Mouse (Mus musculus) hindbrain, embryonic 12.5 days (tissue): ENCODE results near the gene Ankrd26. TPM values are rescaled to one million over a fixed set of nuclear protein-coding genes. Genes with fewer than 3 reads are reported as not detected.
"Not testable (repeated sequence)": the region's sequence is repeated elsewhere in the genome, so short reads cannot be mapped to it uniquely, and the experiment has no call there.

Experiments
- ATAC-seq: fragments of 200-750 bp; cut with Nextera tagmentation; 2 replicates; pipeline ENCODE4 v1.8.0; 2017; ENCODE audit warnings: moderate TSS enrichment; ENCODE audit not compliant: low FRiP score
- H3K27ac ChIP-seq: fragments of 300-500 bp; sonication (generic); 2 replicates; pipeline ENCODE4 v1.5.1; 2016; ENCODE audit warnings: mild to moderate bottlenecking
- H3K27me3 ChIP-seq: fragments of 300-500 bp; sonication (generic); 2 replicates; pipeline ENCODE4 v1.6.1; 2016; ENCODE audit warnings: mild to moderate bottlenecking
- H3K36me3 ChIP-seq: fragments of 300-500 bp; sonication (generic); 2 replicates; pipeline ENCODE4 v1.6.1; 2016; ENCODE audit warnings: mild to moderate bottlenecking
- H3K4me1 ChIP-seq: fragments of 300-500 bp; sonication (generic); 2 replicates; pipeline ENCODE4 v1.6.1; 2016
- H3K4me2 ChIP-seq: fragments of 300-500 bp; sonication (generic); replicated peaks from 2 replicates; pipeline ENCODE4 v1.6.1; 2016; ENCODE audit warnings: mild to moderate bottlenecking
- H3K4me3 ChIP-seq: fragments of 300-500 bp; sonication (generic); 2 replicates; pipeline ENCODE4 v1.5.1; 2016; ENCODE audit warnings: mild to moderate bottlenecking
- H3K9ac ChIP-seq: fragments of 300-500 bp; sonication (generic); 2 replicates; pipeline ENCODE4 v1.6.1; 2016; ENCODE audit warnings: mild to moderate bottlenecking, moderate library complexity
- H3K9me3 ChIP-seq: fragments of 300-500 bp; sonication (generic); replicated peaks from 2 replicates; pipeline ENCODE4 v1.6.1; 2016; ENCODE audit warnings: mild to moderate bottlenecking
- WGBS: fragments of 180-500 bp; shearing (Covaris S2); methylation state at CpG from one replicate; pipeline ENCODE4 v1.1.7; 2016; 5-methylcytosine and 5-hydroxymethylcytosine counted together
- polyA plus RNA-seq: library from polyadenylated mRNA; unstranded; fragments of >200 nt; fragmentation: Nextera tagmentation; extraction: Ambion mirVana; gene quantifications from 2 replicates; pipeline ENCODE4 v1.2.1, GENCODE M21; 2016

Gene Ankrd26
- 17.3 and 18.4 TPM in 2 replicates for polyA plus RNA-seq

- H3K27ac ChIP-seq = peak within 1 kb of the TSS; percentile 82
- no peaks in the 10 kb centered on the region for H3K27me3 ChIP-seq
- no peaks in the 10 kb centered on the region for H3K9me3 ChIP-seq
- ATAC-seq = peak; percentile 98
- H3K4me1 ChIP-seq = peaks cover 30% of the 10 kb centered on the region
- H3K4me3 ChIP-seq = peak within 1 kb of the TSS; percentile 68
- WGBS = 6% methylated on average over 54 of the region's 54 CpGs
- H3K4me2 ChIP-seq = peak within 1 kb of the TSS; percentile 91
- H3K9ac ChIP-seq = peak within 1 kb of the TSS; percentile 83
- H3K36me3 ChIP-seq = peaks cover 20% of the 10 kb centered on the region
Measured at GRCm38 (mm10) chr6:118561745-118562609, at the start of gene Ankrd26. Gene Ankrd26, minus strand, starts transcription at chr6:118562226.

- no peak for ATAC-seq
- 87% methylated on average over 6 of the region's 6 CpGs for WGBS
- Histone ChIP-seq H3K27me3 (no peaks in the 10 kb centered on the region), H3K36me3 (peaks cover 5% of the 10 kb centered on the region; the same call in 1 of the 2 replicates), H3K9me3 (no peaks in the 10 kb centered on the region), H3K4me1 (no peaks in the 10 kb centered on the region), H3K4me2 (no peak overlapping the region), H3K9ac (no peak overlapping the region), H3K4me3 (no peak overlapping the region), H3K27ac (no peak overlapping the region)
Measured at GRCm38 (mm10) chr6:118608906-118609305, 46.9 kb upstream of the Ankrd26 start.

GRCm38 (mm10) chr6:118605974-118606373 lies 43.9 kb upstream of the Ankrd26 start:
- H3K9me3 ChIP-seq = no peaks in the 10 kb centered on the region
- H3K4me3 ChIP-seq = no peak overlapping the region
- WGBS = 75% methylated on average over 7 of the region's 7 CpGs
- H3K27me3 ChIP-seq = no peaks in the 10 kb centered on the region
- no peaks in the 10 kb centered on the region for H3K4me1 ChIP-seq
- H3K36me3 ChIP-seq = no peaks in the 10 kb centered on the region; the same call in 1 of the 2 replicates
- H3K9ac ChIP-seq = no peak overlapping the region
- no peak for ATAC-seq
- H3K27ac ChIP-seq = no peak overlapping the region
- H3K4me2 ChIP-seq = no peak overlapping the region

- no peaks in the 10 kb centered on the region for H3K9me3 ChIP-seq
- H3K27me3 ChIP-seq = no peaks in the 10 kb centered on the region
- H3K27ac ChIP-seq = no peak overlapping the region
- H3K4me2 ChIP-seq = no peak overlapping the region
- 89% methylated on average over 7 of the region's 7 CpGs for WGBS
- H3K9ac ChIP-seq = no peak overlapping the region
- no peak overlapping the region for H3K4me3 ChIP-seq
- H3K36me3 ChIP-seq = no peaks in the 10 kb centered on the region; the same call in 1 of the 2 replicates
- no peak for ATAC-seq
- no peaks in the 10 kb centered on the region for H3K4me1 ChIP-seq
Measured at GRCm38 (mm10) chr6:118603825-118604224, 41.8 kb upstream of the Ankrd26 start.

- H3K4me2 ChIP-seq = no peak overlapping the region
- peaks cover 23% of the 10 kb centered on the region; the same call in 1 of the 2 replicates for H3K27me3 ChIP-seq
- no peaks in the 10 kb centered on the region for H3K9me3 ChIP-seq
- WGBS = 66% methylated on average over 9 of the region's 9 CpGs
- H3K9ac ChIP-seq = no peak overlapping the region
- no peak overlapping the region for H3K4me3 ChIP-seq
- no peak overlapping the region for H3K27ac ChIP-seq
- peaks cover 14% of the 10 kb centered on the region for H3K4me1 ChIP-seq
- no peak for ATAC-seq
- H3K36me3 ChIP-seq = no peaks in the 10 kb centered on the region
Measured at GRCm38 (mm10) chr6:118595681-118596055, 33.6 kb upstream of the Ankrd26 start.

- Histone ChIP-seq H3K36me3 (no peaks in the 10 kb centered on the region), H3K4me1 (peaks cover 14% of the 10 kb centered on the region), H3K4me2 (no peak overlapping the region), H3K4me3 (no peak overlapping the region), H3K9ac (no peak overlapping the region), H3K9me3 (no peaks in the 10 kb centered on the region), H3K27ac (no peak overlapping the region), H3K27me3 (peaks cover 23% of the 10 kb centered on the region; the same call in 1 of the 2 replicates)
- 87% methylated on average over 10 of the region's 10 CpGs for WGBS
- no peak for ATAC-seq
Measured at GRCm38 (mm10) chr6:118594833-118595680, 33.0 kb upstream of the Ankrd26 start.

- H3K27ac ChIP-seq = no peak overlapping the region
- peak overlapping the region; percentile 39 for H3K4me3 ChIP-seq
- ATAC-seq = peak; percentile 56; the same call in 1 of the 2 replicates
Measured at GRCm38 (mm10) chr6:118594070-118594469, 32.0 kb upstream of the Ankrd26 start.

GRCm38 (mm10) chr6:118593377-118594061 lies 31.5 kb upstream of the Ankrd26 start:
- peak; percentile 75 for ATAC-seq
- under 1% methylated on average over 34 of the region's 34 CpGs for WGBS
- peak overlapping the region; percentile 39 for H3K4me3 ChIP-seq

More at GRCm38 (mm10) chr6:118594070-118594469, 32.0 kb upstream of the Ankrd26 start:
- H3K9ac ChIP-seq = peak overlapping the region; percentile 23; the same call in 1 of the 2 replicates
- H3K4me1 ChIP-seq = peaks cover 14% of the 10 kb centered on the region
- peaks cover 23% of the 10 kb centered on the region; the same call in 1 of the 2 replicates for H3K27me3 ChIP-seq
- H3K4me2 ChIP-seq = peak overlapping the region; percentile 87
- H3K9me3 ChIP-seq = no peaks in the 10 kb centered on the region
- H3K36me3 ChIP-seq = no peaks in the 10 kb centered on the region
- 38% methylated on average over 10 of the region's 10 CpGs for WGBS

GRCm38 (mm10) chr6:118592662-118593376 lies 30.8 kb upstream of the Ankrd26 start:
- ATAC-seq = no peak
- H3K36me3 ChIP-seq = no peaks in the 10 kb centered on the region
- no peak overlapping the region for H3K27ac ChIP-seq
- WGBS = 23% methylated on average over 21 of the region's 21 CpGs
- H3K4me2 ChIP-seq = peak overlapping the region; percentile 87
- H3K9ac ChIP-seq = peak overlapping the region; percentile 23
- peak overlapping the region; percentile 39 for H3K4me3 ChIP-seq
- peaks cover 23% of the 10 kb centered on the region; the same call in 1 of the 2 replicates for H3K27me3 ChIP-seq
- H3K9me3 ChIP-seq = no peaks in the 10 kb centered on the region
- H3K4me1 ChIP-seq = peaks cover 14% of the 10 kb centered on the region

More at GRCm38 (mm10) chr6:118593377-118594061, 31.5 kb upstream of the Ankrd26 start:
- H3K4me1 ChIP-seq = peaks cover 14% of the 10 kb centered on the region
- H3K4me2 ChIP-seq = peak overlapping the region; percentile 87
- H3K9me3 ChIP-seq = no peaks in the 10 kb centered on the region
- no peaks in the 10 kb centered on the region for H3K36me3 ChIP-seq
- H3K27ac ChIP-seq = no peak overlapping the region
- H3K27me3 ChIP-seq = peaks cover 23% of the 10 kb centered on the region; the same call in 1 of the 2 replicates
- peak overlapping the region; percentile 23 for H3K9ac ChIP-seq

- WGBS = 87% methylated on average over 4 of the region's 4 CpGs
- H3K9me3 ChIP-seq, H3K4me1 ChIP-seq, H3K4me2 ChIP-seq, H3K27me3 ChIP-seq, H3K36me3 ChIP-seq, ATAC-seq, H3K4me3 ChIP-seq, H3K27ac ChIP-seq, H3K9ac ChIP-seq: not testable (repeated sequence)
Measured at GRCm38 (mm10) chr6:118578741-118579140, 16.7 kb upstream of the Ankrd26 start.

GRCm38 (mm10) chr6:118574351-118574750 lies 12.3 kb upstream of the Ankrd26 start:
- no peaks in the 10 kb centered on the region for H3K9me3 ChIP-seq
- no peak overlapping the region for H3K4me3 ChIP-seq
- no peak overlapping the region for H3K4me2 ChIP-seq
- WGBS = 79% methylated on average over 6 of the region's 6 CpGs
- ATAC-seq = no peak
- no peak overlapping the region for H3K27ac ChIP-seq
- H3K9ac ChIP-seq = no peak overlapping the region
- 0 out of 2 replicates have a peak, but pooled peaks cover 3% of the 10 kb centered on the region for H3K4me1 ChIP-seq
- H3K27me3 ChIP-seq = no peaks in the 10 kb centered on the region
- no peaks in the 10 kb centered on the region for H3K36me3 ChIP-seq
